Mouse (Mus musculus): ENCODE measurements around the gene Tnnt3.

The Tnnt3 gene

DNA sequence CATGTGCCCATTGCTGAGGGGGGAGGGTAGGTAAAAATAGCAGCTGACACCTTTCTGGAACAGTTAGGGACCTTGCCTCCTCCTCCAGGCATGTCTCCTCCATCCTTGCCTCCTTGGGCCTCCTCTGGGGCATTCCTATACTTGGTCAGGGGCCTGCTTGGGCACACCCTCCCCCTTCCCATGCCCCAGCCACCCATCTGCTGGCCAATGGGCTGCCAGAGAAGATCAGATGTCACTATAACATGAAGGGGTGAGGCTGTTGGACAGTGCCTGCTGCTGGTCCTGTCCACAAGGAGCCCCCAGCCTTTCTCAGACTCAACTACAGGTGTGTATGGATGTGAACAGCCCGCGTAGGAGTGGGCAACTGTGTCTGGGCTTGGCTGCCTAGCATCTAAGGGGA, at the start of gene Tnnt3:
Gene Tnnt3 (plus strand): TSS at position 262 of the 400 bp plus-strand sequence.
- in situ Hi-C loops (cut with MboI): loop anchor here (5.0 kb wide), 1 partner anchor 56 kb away; the partner anchor contains the start of gene Tnni2

GRCm38 (mm10) chr7:142449038-142449617, 49.5 kb upstream of the Tnnt3 start:
- in situ Hi-C loops (cut with MboI): loop anchor here (5.0 kb wide), 1 partner anchor 78 kb away; no protein-coding TSS in a partner anchor

GRCm38 (mm10) chr7:142454706-142455105, 43.9 kb upstream of the Tnnt3 start:
- in situ Hi-C loops (cut with MboI): no loop called here

GRCm38 (mm10) chr7:142455251-142455650, 43.4 kb upstream of the Tnnt3 start:
- in situ Hi-C loops (cut with MboI): no loop called here

DNA sequence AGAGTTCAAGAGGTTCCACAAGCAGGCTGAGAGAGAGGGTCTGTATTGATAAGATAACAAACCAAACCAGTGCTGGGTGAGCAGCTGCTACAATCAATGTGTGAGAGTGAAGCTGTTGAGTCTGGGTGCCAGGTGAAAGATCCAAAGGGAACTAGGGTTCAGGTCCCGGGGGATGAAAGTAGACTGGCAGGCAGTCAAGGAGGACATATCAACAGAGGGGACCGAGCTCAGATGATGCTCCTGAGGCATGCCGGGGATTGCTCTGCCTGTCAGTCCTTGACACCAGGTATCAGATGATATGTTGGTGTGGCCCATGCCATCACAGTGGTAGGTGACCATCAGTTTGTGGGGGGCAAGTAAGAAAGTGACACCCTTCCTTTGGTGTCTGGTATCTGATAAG, 41.8 kb upstream of the Tnnt3 start:
- in situ Hi-C loops (cut with MboI): no loop called here

- in situ Hi-C loops (cut with MboI): no loop called here
Measured at GRCm38 (mm10) chr7:142457227-142457811, 41.3 kb upstream of the Tnnt3 start.

- in situ Hi-C loops (cut with MboI): no loop called here
Measured at GRCm38 (mm10) chr7:142458026-142458425, 40.6 kb upstream of the Tnnt3 start.

GRCm38 (mm10) chr7:142458676-142459298, 39.8 kb upstream of the Tnnt3 start:
- in situ Hi-C loops (cut with MboI): no loop called here

DNA sequence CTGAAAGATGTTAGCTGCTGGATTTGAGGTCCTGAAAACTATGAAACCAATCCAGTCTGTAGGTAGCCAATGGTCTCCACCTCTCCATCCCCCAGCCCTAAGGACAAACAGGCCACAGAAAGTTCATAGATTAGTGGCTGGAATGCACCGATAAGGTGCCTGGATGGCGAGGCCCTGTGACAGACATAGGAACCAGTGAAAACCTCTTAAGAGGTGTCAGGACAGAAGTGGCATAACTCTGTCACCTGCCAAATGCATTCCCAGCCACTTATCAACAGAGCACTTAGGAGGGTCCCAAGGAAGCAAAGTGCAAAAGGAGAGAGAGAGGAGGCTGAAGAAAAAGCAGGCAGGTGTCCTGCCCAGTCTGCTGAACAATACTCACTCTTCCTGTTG, 39.3 kb upstream of the Tnnt3 start:
- in situ Hi-C loops (cut with MboI): no loop called here

- in situ Hi-C loops (cut with MboI): no loop called here
Measured at GRCm38 (mm10) chr7:142460636-142461077, 38.0 kb upstream of the Tnnt3 start, which contains the start of gene Lsp1. Gene Lsp1, plus strand, starts transcription at chr7:142460809.

DNA sequence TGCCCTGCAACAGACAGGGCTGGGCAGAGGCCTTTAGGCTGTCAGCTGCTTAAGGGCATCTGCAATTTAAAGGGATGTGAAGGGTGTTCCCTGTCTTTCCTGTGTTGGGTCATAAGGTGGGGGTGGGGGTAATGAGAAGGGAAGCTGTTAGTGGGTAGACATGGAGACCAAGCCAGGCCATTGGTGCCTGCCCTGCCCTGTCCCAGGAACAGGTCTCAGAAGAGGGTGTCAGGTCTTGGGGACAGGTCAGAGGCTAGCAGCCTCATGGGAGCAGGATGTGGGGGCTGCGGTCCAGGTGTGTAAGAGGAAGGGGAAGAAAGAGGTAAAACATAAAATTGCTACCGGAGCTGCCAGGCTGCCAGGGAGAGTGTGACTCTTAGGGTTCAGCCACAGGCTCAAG, 37.2 kb upstream of the Tnnt3 start:
- in situ Hi-C loops (cut with MboI): no loop called here

DNA sequence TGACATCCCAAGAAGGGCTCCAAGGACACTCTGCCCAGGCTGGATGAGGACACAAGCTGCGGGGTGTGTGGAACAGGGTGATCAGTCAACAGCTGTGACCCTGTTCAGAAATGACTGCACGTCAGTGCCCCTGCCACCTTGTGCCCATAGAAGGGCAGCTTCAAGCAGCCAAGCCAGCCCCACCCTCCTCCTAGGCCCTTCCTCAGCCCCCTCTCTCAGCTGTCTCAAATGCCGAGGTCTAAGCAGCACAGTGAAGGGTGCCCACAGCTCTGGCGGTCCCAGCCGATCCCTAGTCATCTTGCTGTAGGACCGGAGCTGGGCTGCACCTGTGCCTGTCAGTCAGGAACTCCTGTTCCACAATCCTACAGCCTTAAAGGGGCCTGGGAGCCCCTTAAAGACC, 36.4 kb upstream of the Tnnt3 start:
- in situ Hi-C loops (cut with MboI): no loop called here

DNA sequence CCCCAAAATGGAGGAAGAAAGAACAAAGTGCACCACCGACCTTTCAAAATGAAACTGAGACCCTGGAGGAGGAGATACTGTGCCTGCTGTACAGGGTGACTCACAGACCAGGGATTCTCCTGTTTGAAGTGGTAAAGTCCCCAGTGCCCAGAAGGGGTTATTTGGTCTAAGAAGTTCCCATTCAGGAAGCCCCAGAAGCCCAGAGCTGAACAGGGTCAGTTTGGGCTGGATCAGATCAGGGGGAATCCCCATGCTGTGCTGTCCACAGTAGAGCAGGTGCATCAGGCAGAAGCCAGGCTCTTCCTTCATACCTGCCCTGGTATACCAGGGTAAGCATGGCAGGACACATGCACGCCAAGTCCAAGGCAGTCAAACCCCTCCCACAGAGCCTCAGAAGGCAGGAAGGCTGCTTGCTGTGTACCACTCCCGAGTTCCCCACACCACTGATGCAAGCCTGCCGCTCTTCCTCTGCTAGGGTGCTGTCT, 36.0 kb upstream of the Tnnt3 start:
- in situ Hi-C loops (cut with MboI): no loop called here

- in situ Hi-C loops (cut with MboI): no loop called here
Measured at GRCm38 (mm10) chr7:142470171-142470691, 28.4 kb upstream of the Tnnt3 start.

GRCm38 (mm10) chr7:142470808-142471413, 27.7 kb upstream of the Tnnt3 start:
- in situ Hi-C loops (cut with MboI): no loop called here

DNA sequence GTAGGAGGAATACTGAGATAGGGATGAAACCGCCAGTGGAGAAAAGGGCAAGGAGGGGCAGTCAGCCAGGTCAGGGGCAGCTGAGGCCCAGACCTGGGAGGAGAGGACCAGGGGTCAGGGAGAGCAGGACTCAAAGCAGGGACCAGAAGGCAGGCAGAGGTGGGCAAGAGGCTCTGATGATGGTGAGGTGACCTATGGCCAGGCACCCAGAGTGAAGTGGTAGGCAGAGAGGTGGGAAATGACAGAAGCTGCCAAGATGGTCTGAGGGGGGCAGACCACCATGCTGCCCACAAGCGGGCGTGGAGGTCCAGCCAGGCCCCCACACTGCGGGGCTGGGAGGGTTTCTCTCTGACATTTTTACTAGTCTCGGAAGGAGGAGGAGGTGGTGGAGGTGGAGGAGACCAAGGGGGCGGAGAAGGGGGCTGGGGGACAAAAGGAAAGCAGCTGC, 27.2 kb upstream of the Tnnt3 start:
- in situ Hi-C loops (cut with MboI): no loop called here

DNA sequence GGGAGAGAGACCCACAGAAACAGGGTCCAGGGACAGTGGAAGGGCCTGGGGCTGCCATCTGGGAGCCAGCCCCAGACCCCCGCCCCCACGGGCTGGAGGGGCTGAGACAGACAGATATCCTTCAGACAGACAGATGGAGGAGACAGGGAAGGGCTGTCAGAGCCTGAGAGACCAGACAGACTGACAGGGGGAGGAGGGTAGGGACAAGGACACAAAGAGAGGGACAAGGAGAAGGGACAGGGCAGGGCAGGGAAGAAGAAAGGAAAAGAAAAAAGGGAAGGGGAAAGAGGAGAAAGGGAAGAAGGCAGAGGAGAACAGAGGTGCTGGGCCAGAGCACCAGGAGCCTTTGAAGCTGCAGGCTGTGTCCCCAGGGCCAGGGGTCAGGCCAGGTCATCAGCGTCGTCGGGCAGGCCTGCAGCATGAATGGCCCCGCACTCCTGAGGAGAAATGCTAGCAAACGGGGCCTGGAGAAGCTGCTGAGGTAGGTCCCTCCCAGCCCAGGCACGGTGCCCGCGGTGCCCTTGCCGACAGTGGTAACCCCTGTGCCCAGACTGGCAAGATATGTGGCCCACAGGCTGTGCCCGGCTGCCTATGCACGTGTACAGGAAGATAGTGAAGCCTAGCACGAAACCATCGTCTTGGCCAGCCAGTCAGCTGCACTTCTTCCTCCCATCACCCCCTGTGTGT, 26.6 kb upstream of the Tnnt3 start:
- in situ Hi-C loops (cut with MboI): no loop called here

GRCm38 (mm10) chr7:142472936-142473335, 25.7 kb upstream of the Tnnt3 start:
- in situ Hi-C loops (cut with MboI): no loop called here

DNA sequence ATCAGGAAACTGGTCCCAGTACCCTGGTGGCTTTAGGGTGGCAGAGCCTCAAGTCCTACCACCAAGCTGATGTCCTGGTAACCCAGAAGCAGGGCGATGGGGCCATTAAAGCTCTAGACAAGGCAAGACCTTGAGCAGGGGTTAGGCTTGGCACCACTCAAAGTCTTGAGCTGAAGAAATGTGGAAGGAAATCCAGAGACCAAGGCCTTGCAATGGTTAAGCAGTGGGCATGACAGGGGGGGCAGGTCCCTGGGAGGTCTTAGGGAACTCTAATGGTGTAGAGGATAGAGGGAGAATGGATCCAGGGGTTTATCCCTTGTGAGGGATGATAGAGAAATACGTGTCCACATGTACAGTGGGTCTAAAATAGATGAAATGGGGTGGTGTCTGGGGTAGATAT, 25.2 kb upstream of the Tnnt3 start:
- in situ Hi-C loops (cut with MboI): no loop called here

- in situ Hi-C loops (cut with MboI): no loop called here
Measured at GRCm38 (mm10) chr7:142474799-142475198, 23.8 kb upstream of the Tnnt3 start.

DNA sequence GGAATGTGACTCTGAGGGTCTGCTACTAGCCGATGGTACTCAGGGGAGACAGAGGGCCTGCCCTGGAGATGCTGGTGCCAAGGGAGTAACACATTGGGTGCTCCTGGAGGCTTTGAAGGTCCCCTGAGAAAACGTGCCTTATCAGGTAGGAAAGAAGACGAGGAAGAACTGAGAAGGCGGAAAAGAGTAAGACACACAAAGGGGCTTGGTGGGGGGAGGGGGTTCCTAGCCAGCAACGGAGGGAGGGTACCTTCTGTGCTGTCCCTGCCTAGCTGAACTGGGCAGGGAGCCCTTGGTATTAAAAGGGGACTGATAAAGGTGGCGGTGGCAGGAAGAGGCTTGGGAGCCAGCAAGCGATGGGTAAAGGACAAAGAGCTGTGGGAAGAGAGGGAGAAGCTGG, 23.0 kb upstream of the Tnnt3 start:
- in situ Hi-C loops (cut with MboI): no loop called here

- in situ Hi-C loops (cut with MboI): no loop called here
Measured at GRCm38 (mm10) chr7:142476271-142476670, 22.4 kb upstream of the Tnnt3 start.
